Mouse (Mus musculus) retina, postnatal 1 day (tissue): ENCODE measurements around the gene Lrmda.

ENCODE experiments used
- DNase-seq: peaks from one replicate; pipeline ENCODE4 v3.0.0-alpha.2; 2012

The Lrmda gene

DNA sequence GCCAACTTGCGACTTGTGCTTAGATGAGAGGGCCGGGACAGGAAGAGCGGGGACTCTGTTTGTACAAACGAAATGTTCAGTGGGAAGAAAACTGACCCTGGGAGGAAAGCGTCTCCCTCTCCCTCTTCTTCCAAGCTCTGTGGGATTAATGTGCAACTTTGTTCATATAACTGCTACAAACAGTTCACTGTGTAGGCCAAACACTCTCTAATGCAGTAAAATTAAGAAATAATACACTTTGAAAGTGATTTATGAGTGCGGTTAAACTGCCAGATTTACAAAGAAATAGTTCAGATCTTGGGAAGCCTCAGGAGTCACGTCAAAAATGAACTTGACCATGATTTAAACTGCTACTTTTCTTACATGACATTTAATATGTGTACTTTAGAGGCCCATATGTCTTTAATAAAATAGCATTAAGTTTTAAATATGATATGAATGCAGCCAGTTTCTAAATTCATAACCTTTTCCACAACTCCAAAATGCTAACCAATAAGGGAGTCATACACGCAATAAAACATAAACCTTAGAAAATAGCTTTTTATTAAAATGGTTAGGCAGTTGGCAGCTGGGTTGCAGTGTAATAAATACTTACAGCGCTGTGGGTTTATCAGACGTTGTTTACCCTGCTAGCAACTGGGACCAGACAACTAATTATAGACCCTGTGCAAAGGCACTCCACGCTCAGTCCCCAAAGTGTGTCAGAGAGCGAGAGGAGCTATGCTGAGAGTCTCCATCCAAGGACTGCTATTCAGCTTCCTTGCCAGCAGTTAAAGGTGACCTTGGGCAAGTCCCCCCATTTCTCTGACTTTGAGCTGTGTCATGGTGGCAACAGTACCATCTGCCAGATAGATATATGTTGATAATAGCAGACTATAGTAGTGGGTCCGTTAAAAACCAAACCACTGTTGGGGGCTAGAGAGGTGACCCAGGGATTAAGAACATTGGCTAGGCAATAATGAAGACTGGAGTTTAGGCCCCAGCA lies 590.0 kb downstream of the Lrmda start:
- no peak for DNase-seq

- no peak for DNase-seq
Measured at GRCm38 (mm10) chr14:22611011-22611410, 591.5 kb downstream of the Lrmda start.

DNA sequence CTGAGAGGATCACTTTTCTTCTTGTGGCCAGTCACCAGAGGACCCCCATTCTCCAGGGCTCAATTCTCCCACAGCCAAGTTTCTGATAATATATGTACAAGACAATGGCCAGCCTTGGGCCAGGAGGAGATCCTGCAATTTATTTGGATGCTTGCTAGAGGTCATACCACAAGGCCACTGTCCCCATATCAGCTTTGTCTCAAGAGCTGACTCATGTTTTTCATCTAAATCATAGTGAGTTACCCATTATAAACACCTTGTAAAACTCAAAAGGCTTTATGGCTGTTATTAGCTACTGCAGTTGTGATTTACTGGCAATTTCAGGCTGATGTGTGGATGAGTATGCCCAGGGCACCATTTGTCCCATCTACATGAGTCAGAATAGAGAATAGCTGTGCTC lies 600.7 kb downstream of the Lrmda start:
- DNase-seq, result no peak

DNA sequence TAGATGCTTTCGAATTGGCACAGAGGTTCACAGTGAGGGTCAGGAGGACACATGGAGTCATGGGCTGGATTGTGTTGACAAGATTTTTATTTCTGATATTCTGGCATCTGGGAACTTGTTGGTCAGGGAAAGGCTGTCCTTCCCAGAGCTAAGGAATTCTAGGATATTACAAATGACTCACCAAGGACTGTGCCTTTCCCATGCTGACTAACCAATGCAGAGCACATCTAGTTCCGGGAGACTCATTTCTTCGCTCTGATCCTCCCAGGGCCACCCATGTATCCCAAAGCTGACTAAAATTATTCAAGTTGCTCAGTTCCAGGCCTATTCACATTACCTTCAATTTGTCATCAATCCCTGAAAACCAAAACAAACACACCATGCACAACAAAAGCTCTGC lies 602.4 kb downstream of the Lrmda start:
- no peak for DNase-seq

GRCm38 (mm10) chr14:22627105-22627829 lies 607.8 kb downstream of the Lrmda start:
- DNase-seq, result no peak

DNA sequence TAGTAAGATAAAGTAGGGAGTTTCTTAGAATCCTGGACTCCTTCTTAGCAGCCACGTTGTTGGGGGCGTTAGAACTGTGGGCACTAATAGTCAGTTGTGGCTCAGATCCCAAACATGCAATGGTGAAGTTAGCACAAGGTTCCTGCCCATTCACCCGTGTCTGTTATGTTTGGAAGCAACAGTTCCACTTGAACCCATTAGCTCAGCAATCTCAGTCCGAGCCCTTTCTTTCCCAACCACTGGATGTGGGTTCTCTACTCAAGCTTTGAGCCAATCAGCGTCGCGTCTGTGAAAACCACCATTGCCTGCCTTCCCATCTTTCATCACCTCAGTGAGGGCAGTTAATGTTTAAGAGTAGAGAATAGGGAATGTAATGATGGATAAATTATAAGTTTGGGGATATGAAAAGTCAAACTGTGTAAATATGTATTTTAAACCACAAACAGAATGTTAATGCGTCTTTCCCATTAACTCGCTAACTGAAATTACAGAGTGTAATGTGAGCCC lies 610.9 kb downstream of the Lrmda start:
- DNase-seq, result no peak

GRCm38 (mm10) chr14:22633612-22634011 lies 614.1 kb downstream of the Lrmda start:
- DNase-seq, result no peak

DNA sequence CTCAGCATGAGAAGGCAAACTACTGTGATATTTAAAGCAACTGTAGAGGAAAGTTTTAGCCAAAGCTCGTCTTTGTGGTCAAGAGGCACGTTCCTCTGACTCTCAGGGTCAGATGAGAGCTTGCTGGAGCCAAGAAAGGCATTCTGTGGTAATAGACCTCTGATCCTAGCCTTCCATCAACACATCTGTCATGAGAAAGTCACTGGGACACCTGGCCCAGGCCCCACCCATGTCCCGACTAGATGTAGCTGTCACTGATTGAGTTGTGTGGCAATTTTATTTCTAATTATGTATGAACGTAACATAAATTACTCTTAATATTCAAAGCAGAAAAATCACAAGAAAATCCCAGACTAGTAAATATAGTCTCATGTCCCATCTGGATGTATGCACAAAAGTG lies 624.0 kb downstream of the Lrmda start:
- no peak for DNase-seq

GRCm38 (mm10) chr14:22647879-22648611 lies 628.5 kb downstream of the Lrmda start:
- DNase-seq, result no peak

GRCm38 (mm10) chr14:22649411-22649911 lies 629.9 kb downstream of the Lrmda start:
- DNase-seq, result peak; percentile 57

DNA sequence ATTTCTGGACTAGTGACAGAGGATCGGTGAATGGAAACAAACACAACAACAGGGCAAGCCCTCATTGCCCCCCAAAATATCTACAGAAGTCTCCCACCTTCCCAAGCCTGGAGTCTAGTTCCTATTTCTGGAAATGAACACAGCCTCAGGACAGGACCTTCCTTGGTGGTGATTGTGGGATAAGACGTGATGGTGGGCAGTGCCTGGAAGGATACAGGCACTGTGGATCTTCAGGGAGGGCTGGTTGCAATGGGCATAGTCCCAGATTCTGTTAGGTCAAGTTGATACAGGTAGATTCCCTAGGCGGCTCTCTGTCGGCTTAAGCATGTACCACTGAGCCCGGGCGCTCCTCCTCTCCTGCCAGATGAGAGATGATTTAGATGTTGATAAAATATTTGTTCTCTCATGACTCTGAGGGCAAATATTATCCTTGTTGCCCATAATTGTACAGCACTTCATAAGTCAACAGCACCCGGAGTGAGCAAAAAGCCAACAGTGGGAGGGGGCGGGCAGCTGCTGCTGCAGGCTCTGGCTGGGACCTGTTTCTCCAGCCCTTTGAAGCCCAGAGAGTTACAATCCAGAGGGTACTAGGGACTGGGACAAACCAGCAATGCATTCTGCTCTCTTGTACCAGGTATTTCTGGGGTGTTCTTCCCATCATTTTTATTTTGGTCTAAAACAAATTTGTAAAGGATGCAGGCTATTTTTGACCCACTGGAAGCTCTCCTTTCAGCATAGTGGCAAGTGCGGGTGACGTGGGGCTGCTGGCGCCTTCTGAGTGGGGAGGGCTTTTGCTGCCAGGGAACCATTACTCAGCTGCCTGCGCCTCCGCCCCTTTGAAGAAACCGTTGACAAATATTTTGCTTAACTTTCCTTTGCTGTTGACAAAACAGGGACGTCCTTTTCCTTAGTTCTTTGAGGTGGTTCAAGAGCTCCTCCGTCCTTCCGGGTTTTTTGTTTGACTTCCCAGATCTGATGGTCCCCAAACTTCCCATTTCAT lies 630.8 kb downstream of the Lrmda start:
- DNase-seq, result no peak

DNA sequence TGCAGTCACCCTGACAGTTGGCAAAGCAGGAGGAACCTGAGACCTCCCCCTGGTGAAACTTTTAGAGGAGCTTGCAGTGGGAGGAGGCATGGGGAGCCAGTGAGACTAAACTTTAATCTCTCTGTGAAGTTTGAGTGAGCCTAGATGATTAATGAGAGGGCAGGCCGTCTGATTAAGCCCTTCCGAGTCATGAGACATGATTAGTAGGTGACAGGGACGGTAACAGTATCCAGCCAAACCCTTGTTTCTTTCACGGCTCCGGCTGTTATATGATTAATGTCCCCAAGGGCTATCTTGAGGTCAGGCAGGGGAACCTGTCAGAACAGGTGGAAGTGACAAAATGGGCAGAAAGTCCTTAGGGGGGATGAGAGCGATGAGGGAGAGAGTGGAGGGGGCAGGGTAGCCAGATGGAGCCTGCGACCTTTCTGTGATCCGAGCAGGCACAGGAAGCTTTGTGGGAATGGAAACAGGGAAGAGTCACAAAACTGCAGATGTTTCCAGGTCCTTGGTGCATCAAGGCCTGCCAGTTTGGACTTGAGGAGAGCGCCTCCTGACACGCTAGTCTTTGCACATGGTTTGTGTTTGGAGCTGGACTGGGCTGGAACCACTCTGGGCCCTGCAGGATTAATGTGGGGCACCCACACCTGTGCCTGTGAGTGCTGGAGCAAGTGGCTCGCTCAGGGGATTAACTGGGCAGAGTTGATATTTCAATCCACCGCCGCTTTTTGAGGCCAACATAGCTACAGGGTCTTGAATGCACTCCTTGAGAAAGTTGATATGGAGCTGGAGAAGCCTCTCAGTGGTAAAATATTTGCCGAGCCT lies 631.8 kb downstream of the Lrmda start:
- peak; percentile 50 for DNase-seq

DNA sequence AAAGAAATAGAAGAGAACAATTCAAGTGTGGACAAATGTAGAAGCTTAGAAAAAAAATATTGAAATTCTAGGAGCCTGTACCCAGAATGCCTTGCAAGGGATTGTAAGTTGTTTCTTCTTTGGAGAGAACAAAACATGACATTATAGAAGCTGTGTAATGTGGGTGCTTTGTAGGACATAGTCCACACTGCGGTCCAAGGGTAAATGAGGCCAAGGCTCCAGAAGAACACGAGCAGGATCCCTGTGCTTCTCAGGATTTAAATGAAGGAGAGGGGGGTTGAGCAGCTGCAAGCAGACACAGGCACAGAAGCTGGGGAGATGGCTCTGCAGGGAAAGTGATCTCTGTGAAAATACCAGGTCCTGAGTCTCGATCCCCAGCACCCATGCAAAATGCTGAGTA lies 643.0 kb downstream of the Lrmda start:
- no peak for DNase-seq

DNA sequence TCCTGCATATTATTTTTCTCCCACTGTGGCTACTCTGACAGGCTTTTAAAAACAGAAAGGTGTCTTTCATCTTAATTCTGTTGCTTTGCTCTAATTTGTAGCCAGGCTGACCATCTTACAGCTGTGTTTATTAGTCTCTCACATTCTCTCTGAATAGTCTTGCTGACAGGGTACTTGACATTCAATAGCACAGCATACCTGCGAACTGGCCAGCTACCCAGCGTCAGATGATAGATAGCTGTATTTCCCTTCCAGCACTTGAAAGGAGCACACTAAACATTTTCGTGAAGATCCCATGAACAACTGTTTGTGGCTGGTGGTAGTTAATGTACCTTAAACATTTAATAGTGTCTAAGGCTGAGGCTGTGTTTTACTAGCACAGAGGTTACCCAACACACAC lies 646.9 kb downstream of the Lrmda start:
- DNase-seq, result no peak

GRCm38 (mm10) chr14:22668302-22668701 lies 648.8 kb downstream of the Lrmda start:
- no peak for DNase-seq

DNA sequence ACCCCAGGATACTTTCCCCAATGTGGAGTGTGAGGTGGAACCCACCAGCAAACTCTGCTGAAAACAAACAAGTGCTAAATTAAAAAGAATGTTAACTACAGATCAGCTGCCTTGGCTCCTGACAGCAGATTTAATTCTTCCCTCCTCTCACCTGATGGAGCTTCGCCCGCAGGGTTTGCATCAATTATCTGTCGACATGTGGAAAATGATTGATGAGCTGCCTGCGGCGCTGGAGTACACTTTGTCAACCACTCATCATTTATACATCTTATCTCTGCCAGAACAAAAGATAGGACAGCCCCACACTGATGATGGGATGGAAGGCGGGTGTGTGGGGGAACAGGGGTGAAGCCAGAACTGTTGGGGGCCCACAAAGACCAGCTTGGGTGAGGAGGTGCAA lies 649.2 kb downstream of the Lrmda start:
- DNase-seq, result no peak

- DNase-seq, result no peak
Measured at GRCm38 (mm10) chr14:22673581-22673980, 654.1 kb downstream of the Lrmda start.

- peak; percentile 57 for DNase-seq
Measured at GRCm38 (mm10) chr14:22679008-22679704, 659.6 kb downstream of the Lrmda start.

DNA sequence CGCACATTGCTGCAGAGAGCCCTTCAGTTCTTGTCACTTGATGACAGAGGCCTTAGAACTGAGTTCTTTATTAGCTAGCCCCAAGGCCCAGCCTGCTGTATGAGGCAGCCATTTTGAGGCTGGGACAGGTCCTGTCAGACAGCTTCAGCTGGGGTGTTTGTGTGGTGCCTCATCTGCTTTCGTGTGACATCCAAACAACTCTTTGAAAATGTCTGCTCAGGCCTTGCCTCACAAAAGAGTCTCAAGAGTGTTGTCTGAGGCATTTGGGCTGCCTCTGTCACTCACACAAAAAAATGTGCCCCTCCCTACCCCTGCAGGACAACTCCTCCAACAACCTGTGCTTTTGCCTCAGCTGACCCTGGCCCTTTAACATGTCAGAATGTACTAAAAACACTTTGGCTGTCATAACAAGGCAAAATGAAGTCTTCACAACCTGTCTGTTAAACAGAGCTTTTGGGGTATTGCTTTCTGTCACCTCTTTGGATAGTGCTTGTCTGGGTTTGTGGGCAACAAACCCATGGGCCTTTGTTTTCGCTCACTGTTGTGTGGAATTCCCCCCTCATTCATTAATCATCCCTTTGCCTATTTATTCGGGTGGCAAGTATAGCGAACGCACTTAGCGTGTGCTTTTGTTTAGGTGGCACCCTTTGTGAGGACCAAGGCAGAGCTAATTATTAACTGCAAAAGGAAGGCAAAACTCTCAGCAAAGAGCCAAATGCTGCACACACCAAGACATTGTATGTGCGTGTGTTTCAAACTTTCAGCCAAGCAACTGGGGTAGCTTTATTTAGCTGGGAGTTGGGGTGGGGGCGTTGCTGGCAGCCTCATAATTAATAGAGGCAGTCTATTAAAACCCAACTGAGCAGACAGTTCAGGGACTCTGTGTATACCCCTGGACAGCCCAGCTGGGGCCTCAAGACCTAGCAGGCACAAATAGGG lies 660.5 kb downstream of the Lrmda start:
- peak; percentile 72 for DNase-seq
